ENCODE assay signal across 10 mouse cellular contexts in the genomic region with DNA sequence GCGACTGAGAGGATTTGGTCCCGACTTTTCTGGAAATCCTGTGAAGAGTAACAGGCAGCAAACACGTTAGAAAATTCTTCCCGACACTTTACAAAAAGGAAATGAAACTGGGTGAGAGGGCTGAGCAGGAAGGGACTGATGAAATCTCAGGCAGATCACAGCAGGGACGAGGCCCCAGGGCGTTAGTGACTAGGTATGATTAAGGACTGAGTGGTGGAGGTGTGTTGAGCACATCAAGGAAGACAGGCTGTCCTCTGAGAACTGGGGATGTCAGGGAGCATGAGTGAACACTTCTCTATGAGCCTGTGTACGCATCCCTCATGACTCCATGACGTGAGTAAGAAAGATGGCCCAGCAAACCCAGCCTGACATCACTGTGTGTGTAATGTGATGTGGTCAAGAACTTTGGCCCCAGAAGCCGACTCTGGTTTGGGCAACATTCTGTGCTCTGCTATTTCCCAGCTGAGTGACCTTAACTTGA. TPM values are rescaled to one million over a fixed set of nuclear protein-coding genes. Genes with fewer than 3 reads are reported as not detected.
DNase-seq lines count a peak whose midpoint lies in the region; ATAC-seq and TF ChIP-seq lines count a peak whose summit lies in the region.
"Had no signal": no experiment of that assay in that cellular context is flagged by ENCODE, and none has a peak within 500 bp of the region (broad histone marks: within the 10 kb centered on the region; RNA-seq: fewer than 3 reads in every experiment).

No protein-coding gene starts in this region.

- H3K4me3 ChIP-seq in hindbrain, postnatal 0 days (ENCODE audit: low read length), result no peak overlapping the region
- H3K4me3 ChIP-seq in hindbrain, embryonic 14.5 days (replicated peaks; ENCODE audit: low read length), result no peak overlapping the region
- no peak overlapping the region for H3K4me3 ChIP-seq in spleen, adult 2 months (ENCODE audit: extremely low read depth, insufficient read depth, insufficient read length)
- no peak overlapping the region for H3K4me3 ChIP-seq in limb, embryonic 15.5 days
- H3K4me3 ChIP-seq: heart, embryonic 15.5 days; midbrain, embryonic 10.5 days had no signal

- no peak overlapping the region for H3K4me2 ChIP-seq in hindbrain, postnatal 0 days (ENCODE audit: low read depth, low read length)
- H3K4me2 ChIP-seq in hindbrain, embryonic 14.5 days (replicated peaks), result no peak overlapping the region
- H3K4me2 ChIP-seq in limb, embryonic 15.5 days, result no peak overlapping the region
- H3K4me2 ChIP-seq: heart, embryonic 15.5 days had no signal

- no peaks in the 10 kb centered on the region for H3K4me1 ChIP-seq in hindbrain, postnatal 0 days (ENCODE audit: insufficient read depth, low read length)
- H3K4me1 ChIP-seq in hindbrain, embryonic 14.5 days (replicated peaks; ENCODE audit: control insufficient read depth, insufficient read depth, low read length), result no peaks in the 10 kb centered on the region
- H3K4me1 ChIP-seq in spleen, adult 2 months (ENCODE audit: control insufficient read depth, insufficient read depth, insufficient read length), result no peaks in the 10 kb centered on the region
- 0 out of 2 replicates have a peak, but pooled peaks cover 7% of the 10 kb centered on the region for H3K4me1 ChIP-seq in limb, embryonic 15.5 days

- no peak for TF ChIP-seq POLR2A in spleen, adult 2 months (IDR thresholded peaks at IDR 0.05; ENCODE audit: low read depth, low read length)

- no peak for TF ChIP-seq CTCF in hindbrain, postnatal 0 days (IDR thresholded peaks at IDR 0.05; ENCODE audit: low read depth)
- no peak for TF ChIP-seq CTCF in spleen, adult 2 months (IDR thresholded peaks at IDR 0.05; ENCODE audit: extremely low read depth, insufficient read depth, insufficient read length, insufficient replicate concordance)

- WGBS in hindbrain, postnatal 0 days, result 70% methylated on average over 9 of the region's 9 CpGs
- 77% methylated on average over 9 of the region's 9 CpGs for WGBS in hindbrain, embryonic 14.5 days
- 53% methylated on average over 9 of the region's 9 CpGs for WGBS in spleen, adult 2 months
- WGBS in limb, embryonic 15.5 days, result 52% methylated on average over 9 of the region's 9 CpGs

- H3K27ac ChIP-seq in hindbrain, postnatal 0 days, result peak overlapping the region; percentile 20; the same call in 1 of the 2 replicates
- H3K27ac ChIP-seq in hindbrain, embryonic 14.5 days, result no peak overlapping the region
- H3K27ac ChIP-seq in spleen, adult 2 months (ENCODE audit: insufficient read depth, low read length), result 0 out of 2 replicates have a peak overlapping the region, but pooled peaks have one; percentile 4
- H3K27ac ChIP-seq in limb, embryonic 15.5 days, result peak overlapping the region; percentile 47; the same call in 1 of the 2 replicates
- H3K27ac ChIP-seq: midbrain, embryonic 10.5 days had no signal

- H3K27me3 ChIP-seq in hindbrain, postnatal 0 days (ENCODE audit: insufficient read depth, low read length), result no peaks in the 10 kb centered on the region
- H3K27me3 ChIP-seq in hindbrain, embryonic 14.5 days (ENCODE audit: control insufficient read depth, insufficient read depth, low read length), result peaks cover 21% of the 10 kb centered on the region
- H3K27me3 ChIP-seq in spleen, adult 2 months (ENCODE audit: control insufficient read depth, insufficient read depth, low read length), result no peaks in the 10 kb centered on the region
- peaks cover 17% of the 10 kb centered on the region for H3K27me3 ChIP-seq in limb, embryonic 15.5 days

- no peak for DNase-seq in hindbrain, postnatal 0 days (ENCODE audit: low spot score)
- DNase-seq in hindbrain, embryonic 14.5 days (ENCODE audit: low spot score), result no peak
- DNase-seq in spleen, adult 2 months (ENCODE audit: low read depth in 1 of 2, low spot score in 2 of 2), result no peak
- DNase-seq in spleen, postnatal 10 days (ENCODE audit: low spot score in 2 of 2), result no peak
- DNase-seq in cerebellum, postnatal 4 days (ENCODE audit: low spot score in 2 of 2), result no peak
- no peak for DNase-seq in layer of hippocampus, adult 9-10 months (ENCODE audit: low spot score)
- DNase-seq in B cell, adult 2 months, result no peak

- peaks cover 53% of the 10 kb centered on the region for H3K36me3 ChIP-seq in hindbrain, postnatal 0 days (ENCODE audit: insufficient read depth, low read length)
- peaks cover 89% of the 10 kb centered on the region for H3K36me3 ChIP-seq in hindbrain, embryonic 14.5 days (replicated peaks; ENCODE audit: control insufficient read depth, insufficient read depth)
- H3K36me3 ChIP-seq in spleen, adult 2 months (ENCODE audit: control insufficient read depth, insufficient read depth, low read length), result no peaks in the 10 kb centered on the region
- peaks cover 71% of the 10 kb centered on the region for H3K36me3 ChIP-seq in limb, embryonic 15.5 days

- H3K9me3 ChIP-seq in hindbrain, postnatal 0 days (ENCODE audit: low read length), result no peaks in the 10 kb centered on the region
- no peaks in the 10 kb centered on the region for H3K9me3 ChIP-seq in hindbrain, embryonic 14.5 days (ENCODE audit: control insufficient read depth, low read length)
- H3K9me3 ChIP-seq in limb, embryonic 15.5 days, result no peaks in the 10 kb centered on the region
- H3K9me3 ChIP-seq: heart, embryonic 15.5 days; midbrain, embryonic 10.5 days had no signal

- ATAC-seq in hindbrain, postnatal 0 days, result no peak; the same call in 1 of the 2 replicates
- ATAC-seq in hindbrain, embryonic 14.5 days (ENCODE audit: low FRiP score), result no peak
- ATAC-seq in limb, embryonic 15.5 days (ENCODE audit: insufficient number of reproducible peaks, low FRiP score, low TSS enrichment, low read depth), result no peak

- no peak overlapping the region for H3K9ac ChIP-seq in hindbrain, postnatal 0 days (replicated peaks; ENCODE audit: low read length)
- no peak overlapping the region for H3K9ac ChIP-seq in hindbrain, embryonic 14.5 days
- H3K9ac ChIP-seq in limb, embryonic 15.5 days, result no peak overlapping the region
- H3K9ac ChIP-seq: heart, embryonic 15.5 days had no signal

RNA-seq across cellular contexts. Expression of gene Fam166b, which starts 9.1 kb away (rescaled TPM):
- 0.61 and 1.4 TPM in 2 replicates for total RNA-seq in hindbrain, postnatal 0 days (2014; rRNA removed)
- 1.6 TPM in 2 replicates for polyA plus RNA-seq in hindbrain, postnatal 0 days (2015; fragmentation: Nextera tagmentation; extraction: Ambion mirVana)
- polyA plus RNA-seq in hindbrain, embryonic 14.5 days (2014; fragmentation: Nextera tagmentation; extraction: Ambion mirVana), result 1.6 and 2.2 TPM in 2 replicates
- polyA plus RNA-seq in spleen, adult 2 months (2012; rRNA removed), result not detected in 2 replicates
- polyA plus RNA-seq in limb, embryonic 15.5 days (2015; fragmentation: Nextera tagmentation; extraction: Ambion mirVana), result 0.15 and 0.17 TPM in 2 replicates

RNA-seq across cellular contexts. Expression of gene Tesk1, which starts 21.9 kb away (rescaled TPM):
- total RNA-seq in hindbrain, postnatal 0 days (2014; rRNA removed), result 157 and 171 TPM in 2 replicates
- 16.2 and 17.8 TPM in 2 replicates for polyA plus RNA-seq in hindbrain, postnatal 0 days (2015; fragmentation: Nextera tagmentation; extraction: Ambion mirVana)
- polyA plus RNA-seq in hindbrain, embryonic 14.5 days (2014; fragmentation: Nextera tagmentation; extraction: Ambion mirVana), result 21.8 and 22.6 TPM in 2 replicates
- 49.6 and 64.5 TPM in 2 replicates for polyA plus RNA-seq in spleen, adult 2 months (2012; rRNA removed)
- polyA plus RNA-seq in limb, embryonic 15.5 days (2015; fragmentation: Nextera tagmentation; extraction: Ambion mirVana), result 4.8 and 7.7 TPM in 2 replicates

RNA-seq across cellular contexts. Expression of gene Cd72, which starts 34.6 kb away (rescaled TPM):
- total RNA-seq in hindbrain, postnatal 0 days (2014; rRNA removed), result not detected in 2 replicates
- 4.4 and 4.7 TPM in 2 replicates for polyA plus RNA-seq in hindbrain, postnatal 0 days (2015; fragmentation: Nextera tagmentation; extraction: Ambion mirVana)
- 6.4 and 7.5 TPM in 2 replicates for polyA plus RNA-seq in hindbrain, embryonic 14.5 days (2014; fragmentation: Nextera tagmentation; extraction: Ambion mirVana)
- 109 and 140 TPM in 2 replicates for polyA plus RNA-seq in spleen, adult 2 months (2012; rRNA removed)
- polyA plus RNA-seq in limb, embryonic 15.5 days (2015; fragmentation: Nextera tagmentation; extraction: Ambion mirVana), result 4.1 and 4.2 TPM in 2 replicates

RNA-seq across cellular contexts. Expression of gene Rusc2, which starts 38.1 kb away (rescaled TPM):
- 151 and 189 TPM in 2 replicates for total RNA-seq in hindbrain, postnatal 0 days (2014; rRNA removed)
- 51.3 and 63.8 TPM in 2 replicates for polyA plus RNA-seq in hindbrain, postnatal 0 days (2015; fragmentation: Nextera tagmentation; extraction: Ambion mirVana)
- polyA plus RNA-seq in hindbrain, embryonic 14.5 days (2014; fragmentation: Nextera tagmentation; extraction: Ambion mirVana), result 58.3 and 58.5 TPM in 2 replicates
- 7.4 and 8.5 TPM in 2 replicates for polyA plus RNA-seq in spleen, adult 2 months (2012; rRNA removed)
- polyA plus RNA-seq in limb, embryonic 15.5 days (2015; fragmentation: Nextera tagmentation; extraction: Ambion mirVana), result 13.9 and 18.0 TPM in 2 replicates

Comparison
In these comparisons a context has a peak if more than half of its experiments do, and no peak if none do; other contexts are left out.
1. RNA of gene Cd72, which starts 34.6 kb away (polyA plus RNA-seq): 109 to 140 TPM in spleen, adult 2 months; 6.4 to 7.5 TPM in hindbrain, embryonic 14.5 days, 4.4 to 4.7 TPM in hindbrain, postnatal 0 days and 4.1 to 4.2 TPM in limb, embryonic 15.5 days; every median in the first group is over 10 times any median in the second.